Mouse (Mus musculus) lung, postnatal 0 days (tissue): ENCODE measurements around the gene Lrp1. TPM values are rescaled to one million over a fixed set of nuclear protein-coding genes. Genes with fewer than 3 reads are reported as not detected.

ENCODE experiments used
- ATAC-seq: fragments of 200-750 bp; cut with Nextera tagmentation; 2 replicates; pipeline ENCODE4 v1.8.0; 2017; ENCODE audit warnings: moderate library complexity
- DNase-seq: peaks from one replicate; pipeline ENCODE4 v3.0.0-alpha.2; 2016; ENCODE audit warnings: low spot score
- H3K27ac ChIP-seq: fragments of 300-500 bp; sonication (generic); 2 replicates; pipeline ENCODE4 v1.5.1; 2014; ENCODE audit warnings: antibody characterized with exemption, mild to moderate bottlenecking, low read length, mixed read lengths
- H3K27me3 ChIP-seq: fragments of 300-500 bp; sonication (generic); replicated peaks from 2 replicates; pipeline ENCODE4 v1.6.1; 2014; ENCODE audit warnings: low read length, mixed read lengths; ENCODE audit not compliant: insufficient read depth
- H3K36me3 ChIP-seq: fragments of 300-500 bp; sonication (generic); 2 replicates; pipeline ENCODE4 v1.6.1; 2014; ENCODE audit warnings: low read length, mixed read lengths; ENCODE audit not compliant: insufficient read depth
- H3K4me1 ChIP-seq: fragments of 300-500 bp; sonication (generic); 2 replicates; pipeline ENCODE4 v1.6.1; 2014; ENCODE audit warnings: antibody characterized with exemption, low read depth, low read length, mixed read lengths; ENCODE audit not compliant: insufficient read depth
- H3K4me2 ChIP-seq: fragments of 300-500 bp; sonication (generic); replicated peaks from 2 replicates; pipeline ENCODE4 v1.6.1; 2014; ENCODE audit warnings: low read depth, mild to moderate bottlenecking, low read length, moderate library complexity, mixed read lengths
- H3K4me3 ChIP-seq: fragments of 300-500 bp; sonication (generic); 2 replicates; pipeline ENCODE4 v1.5.1; 2014; ENCODE audit warnings: low read depth, low read length
- H3K9ac ChIP-seq: fragments of 300-500 bp; sonication (generic); replicated peaks from 2 replicates; pipeline ENCODE4 v1.6.1; 2014; ENCODE audit warnings: low read depth, mild to moderate bottlenecking
- H3K9me3 ChIP-seq: fragments of 300-500 bp; sonication (generic); 2 replicates; pipeline ENCODE4 v1.6.1; 2016; ENCODE audit warnings: low read length, mixed read lengths
- CTCF ChIP-seq: IDR thresholded peaks from 2 replicates; pipeline ENCODE4 v1.5.1; 2016; ENCODE audit warnings: antibody characterized with exemption, mild to moderate bottlenecking
- EP300 ChIP-seq: IDR thresholded peaks from 2 replicates; pipeline ENCODE4 v1.6.1; 2016; ENCODE audit warnings: antibody characterized with exemption, mild to moderate bottlenecking, control low read depth
- WGBS: fragments of 180-500 bp; shearing (Covaris S2); extraction: QIAGEN DNeasy Blood & Tissue Kit; methylation state at CpG from one replicate; pipeline ENCODE4 v1.1.7; 2014; 5-methylcytosine and 5-hydroxymethylcytosine counted together
- polyA plus RNA-seq: library from polyadenylated mRNA; unstranded; fragments of >200 nt; fragmentation: Nextera tagmentation; extraction: Ambion mirVana; gene quantifications from 2 replicates; pipeline ENCODE4 v1.2.1, GENCODE M21; 2015

Lrp1 gene
- polyA plus RNA-seq, 1 experiment from 2014 or later, result 71.0 TPM

- Histone ChIP-seq H3K9me3 (no peaks in the 10 kb centered on the region), H3K36me3 (0 out of 2 replicates have a peak, but pooled peaks cover 3% of the 10 kb centered on the region), H3K9ac (no peak overlapping the region), H3K27me3 (peaks cover 3% of the 10 kb centered on the region; the same call in 1 of the 2 replicates), H3K27ac (peak overlapping the region; percentile 62), H3K4me1 (peaks cover 14% of the 10 kb centered on the region), H3K4me3 (no peak overlapping the region), H3K4me2 (no peak overlapping the region)
- DNase-seq (no peak), ATAC-seq (no peak)
- TF ChIP-seq CTCF (no peak), EP300 (no peak)
- 28% methylated on average over 6 of the region's 7 CpGs for WGBS
These were observed 4.7 kb downstream of the Lrp1 start for GRCm38 (mm10) chr10:127616261-127616679.

- H3K4me2 ChIP-seq, result peak overlapping the region; percentile 22; the same call in 1 of the 2 replicates
- WGBS, result 48% methylated on average over 3 of the region's 3 CpGs
- H3K4me1 ChIP-seq, result peaks cover 14% of the 10 kb centered on the region
- ATAC-seq (no peak), DNase-seq (no peak)
- no peak overlapping the region for H3K9ac ChIP-seq
- H3K36me3 ChIP-seq, result 0 out of 2 replicates have a peak, but pooled peaks cover 4% of the 10 kb centered on the region
- H3K9me3 ChIP-seq, result no peaks in the 10 kb centered on the region
- no peak overlapping the region for H3K4me3 ChIP-seq
- peak overlapping the region; percentile 62 for H3K27ac ChIP-seq
- TF ChIP-seq EP300, result no peak
- no peak for TF ChIP-seq CTCF
- peaks cover 3% of the 10 kb centered on the region; the same call in 1 of the 2 replicates for H3K27me3 ChIP-seq
These were observed 5.4 kb downstream of the Lrp1 start for GRCm38 (mm10) chr10:127615591-127615990.

- Histone ChIP-seq H3K27ac (peak overlapping the region; percentile 62), H3K36me3 (0 out of 2 replicates have a peak, but pooled peaks cover 4% of the 10 kb centered on the region), H3K9ac (no peak overlapping the region), H3K9me3 (no peaks in the 10 kb centered on the region), H3K27me3 (peaks cover 3% of the 10 kb centered on the region; the same call in 1 of the 2 replicates), H3K4me3 (no peak overlapping the region), H3K4me2 (0 out of 2 replicates have a peak overlapping the region, but pooled peaks have one; percentile 17), H3K4me1 (peaks cover 14% of the 10 kb centered on the region)
- DNase-seq (no peak), ATAC-seq (no peak)
- TF ChIP-seq CTCF (no peak), EP300 (no peak)
- 16% methylated on average over 2 of the region's 2 CpGs for WGBS
These were observed 5.9 kb downstream of the Lrp1 start for GRCm38 (mm10) chr10:127615034-127615374.

- H3K9me3 ChIP-seq, result no peaks in the 10 kb centered on the region
- H3K4me3 ChIP-seq, result no peak overlapping the region
- peaks cover 14% of the 10 kb centered on the region for H3K4me1 ChIP-seq
- peak overlapping the region; percentile 17; the same call in 1 of the 2 replicates for H3K4me2 ChIP-seq
- DNase-seq (peak; percentile 49), ATAC-seq (peak; percentile 39)
- 35% methylated on average over 12 of the region's 12 CpGs for WGBS
- H3K36me3 ChIP-seq, result 0 out of 2 replicates have a peak, but pooled peaks cover 4% of the 10 kb centered on the region
- peak overlapping the region; percentile 62 for H3K27ac ChIP-seq
- peaks cover 3% of the 10 kb centered on the region; the same call in 1 of the 2 replicates for H3K27me3 ChIP-seq
- H3K9ac ChIP-seq, result no peak overlapping the region
- TF ChIP-seq CTCF, result no peak
- TF ChIP-seq EP300, result no peak
These were observed 6.5 kb downstream of the Lrp1 start for GRCm38 (mm10) chr10:127614236-127615033.

GRCm38 (mm10) chr10:127612079-127612775, 8.7 kb downstream of the Lrp1 start:
- Histone ChIP-seq H3K9me3 (no peaks in the 10 kb centered on the region), H3K36me3 (0 out of 2 replicates have a peak, but pooled peaks cover 4% of the 10 kb centered on the region), H3K4me1 (peaks cover 14% of the 10 kb centered on the region), H3K4me3 (no peak overlapping the region), H3K27ac (0 out of 2 replicates have a peak overlapping the region, but pooled peaks have one; percentile 20), H3K4me2 (no peak overlapping the region), H3K27me3 (no peaks in the 10 kb centered on the region), H3K9ac (no peak overlapping the region)
- ATAC-seq, result no peak
- WGBS, result 82% methylated on average over 14 of the region's 14 CpGs
- TF ChIP-seq CTCF (no peak), EP300 (no peak)
- no peak for DNase-seq

GRCm38 (mm10) chr10:127610066-127610415, 10.9 kb downstream of the Lrp1 start:
- DNase-seq (no peak), ATAC-seq (no peak)
- no peak for TF ChIP-seq CTCF
- no peak for TF ChIP-seq EP300
- 0 out of 2 replicates have a peak, but pooled peaks cover 4% of the 10 kb centered on the region for H3K36me3 ChIP-seq
- WGBS, result 72% methylated on average over 9 of the region's 9 CpGs
- H3K9ac ChIP-seq, result no peak overlapping the region
- H3K27ac ChIP-seq, result peak overlapping the region; percentile 54; the same call in 1 of the 2 replicates
- H3K27me3 ChIP-seq, result no peaks in the 10 kb centered on the region
- H3K4me2 ChIP-seq, result no peak overlapping the region
- peaks cover 3% of the 10 kb centered on the region; the same call in 1 of the 2 replicates for H3K4me1 ChIP-seq
- H3K4me3 ChIP-seq, result no peak overlapping the region
- no peaks in the 10 kb centered on the region for H3K9me3 ChIP-seq
